Mouse (Mus musculus): Measurements from ENCODE around the gene Rufy4. TPM values are rescaled to one million over a fixed set of nuclear protein-coding genes. Genes with fewer than 3 reads are reported as not detected.

Gene Rufy4
- polyA plus RNA-seq, 1 experiment, result not detected

- peak; percentile 49 for TF ChIP-seq USF1 (IDR thresholded peaks at IDR 0.05; ENCODE audit: low read depth)
- no peak for TF ChIP-seq TCF3 (IDR thresholded peaks at IDR 0.05; ENCODE audit: insufficient read length, low read depth)
- no peak for TF ChIP-seq REST (IDR thresholded peaks at IDR 0.05; ENCODE audit: insufficient read depth, insufficient read length)
- TF ChIP-seq MYOD1 (IDR thresholded peaks at IDR 0.05; ENCODE audit: control insufficient read depth in 1 of 3, insufficient read length in 2 of 3, low read depth in 2 of 3), result no peak
- no peak for TF ChIP-seq MAX (IDR thresholded peaks at IDR 0.05; ENCODE audit: low read depth)
- Histone ChIP-seq H3ac (ENCODE audit: control insufficient read depth, insufficient read length) (no peak overlapping the region), H3K4me2 (ENCODE audit: low read depth) (no peak overlapping the region), H3K27me3 (ENCODE audit: control insufficient read depth, insufficient read depth, insufficient read length) (peaks cover 8% of the 10 kb centered on the region), H3K36me3 (ENCODE audit: control insufficient read depth, insufficient read depth) (no peaks in the 10 kb centered on the region), H3K4me3 (no peak overlapping the region), H3K79me2 (ENCODE audit: control insufficient read depth, insufficient read depth) (no peaks in the 10 kb centered on the region)
These were observed 3.3 kb upstream of the Rufy4 start for GRCm38 (mm10) chr1:74121821-74122576.

- Histone ChIP-seq H3K4me3 (no peak overlapping the region), H3K79me2 (ENCODE audit: control insufficient read depth, insufficient read depth) (no peaks in the 10 kb centered on the region), H3K4me2 (ENCODE audit: low read depth) (no peak overlapping the region), H3K36me3 (ENCODE audit: control insufficient read depth, insufficient read depth) (no peaks in the 10 kb centered on the region), H3ac (ENCODE audit: control insufficient read depth, insufficient read length) (no peak overlapping the region), H3K27me3 (ENCODE audit: control insufficient read depth, insufficient read depth, insufficient read length) (peaks cover 8% of the 10 kb centered on the region)
- no peak for TF ChIP-seq MYOG (IDR thresholded peaks at IDR 0.05; ENCODE audit: control insufficient read depth in 1 of 3, insufficient read depth in 1 of 3, insufficient read length in 2 of 3, low read depth in 2 of 3)
- no peak for TF ChIP-seq TCF12 (IDR thresholded peaks at IDR 0.05; ENCODE audit: insufficient read depth, poor library complexity, severe bottlenecking)
- TF ChIP-seq MYOD1 (IDR thresholded peaks at IDR 0.05; ENCODE audit: control insufficient read depth in 1 of 3, insufficient read length in 2 of 3, low read depth in 2 of 3), result no peak
- TF ChIP-seq TCF3 (IDR thresholded peaks at IDR 0.05; ENCODE audit: insufficient read length, low read depth), result no peak
- TF ChIP-seq USF1 (IDR thresholded peaks at IDR 0.05; ENCODE audit: low read depth), result no peak
- no peak for TF ChIP-seq REST (IDR thresholded peaks at IDR 0.05; ENCODE audit: insufficient read depth, insufficient read length)
- no peak for TF ChIP-seq E2F4 (IDR thresholded peaks at IDR 0.05; ENCODE audit: insufficient read depth)
- TF ChIP-seq POLR2AphosphoS2 (IDR thresholded peaks at IDR 0.05; ENCODE audit: insufficient read length, low read depth), result no peak
- no peak for TF ChIP-seq SRF (IDR thresholded peaks at IDR 0.05; ENCODE audit: control insufficient read depth, insufficient read length, low read depth)
- no peak for TF ChIP-seq CEBPB (IDR thresholded peaks at IDR 0.05; ENCODE audit: insufficient read depth, poor library complexity, severe bottlenecking)
- no peak for TF ChIP-seq MAX (IDR thresholded peaks at IDR 0.05; ENCODE audit: low read depth)
These were observed 2.1 kb upstream of the Rufy4 start for GRCm38 (mm10) chr1:74123215-74123614.

GRCm38 (mm10) chr1:74124021-74124981, 1.0 kb upstream of the Rufy4 start, which contains the start of gene Tns1:
Gene Tns1, minus strand, starts transcription at chr1:74124449.
- Histone ChIP-seq H3K4me3 (no peak within 1 kb of the TSS), H3K79me2 (ENCODE audit: control insufficient read depth, insufficient read depth) (no peaks in the 10 kb centered on the region)
- peak in 1 of 3 experiments; percentile 9 for TF ChIP-seq MYOD1 (IDR thresholded peaks at IDR 0.05; ENCODE audit: control insufficient read depth in 1 of 3, insufficient read length in 2 of 3, low read depth in 2 of 3)
- no peak for TF ChIP-seq TCF12 (IDR thresholded peaks at IDR 0.05; ENCODE audit: insufficient read depth, poor library complexity, severe bottlenecking)

GRCm38 (mm10) chr1:74130883-74131659, 5.7 kb downstream of the Rufy4 start:
- Histone ChIP-seq H3K36me3 (ENCODE audit: control insufficient read depth, insufficient read depth) (no peaks in the 10 kb centered on the region), H3K27me3 (ENCODE audit: control insufficient read depth, insufficient read depth, insufficient read length) (no peaks in the 10 kb centered on the region), H3K4me3 (no peak overlapping the region), H3K79me2 (ENCODE audit: control insufficient read depth, insufficient read depth) (no peaks in the 10 kb centered on the region), H3ac (ENCODE audit: control insufficient read depth, insufficient read length) (no peak overlapping the region), H3K4me2 (ENCODE audit: low read depth) (no peak overlapping the region)
- TF ChIP-seq CEBPB (IDR thresholded peaks at IDR 0.05; ENCODE audit: insufficient read depth, poor library complexity, severe bottlenecking), result no peak
- no peak for TF ChIP-seq TCF12 (IDR thresholded peaks at IDR 0.05; ENCODE audit: insufficient read depth, poor library complexity, severe bottlenecking)
- TF ChIP-seq POLR2A (IDR thresholded peaks at IDR 0.05; ENCODE audit: insufficient read length, low read depth), result no peak
- no peak for TF ChIP-seq REST (IDR thresholded peaks at IDR 0.05; ENCODE audit: insufficient read depth, insufficient read length)
- TF ChIP-seq E2F4 (IDR thresholded peaks at IDR 0.05; ENCODE audit: insufficient read depth), result no peak
- no peak for TF ChIP-seq MYOD1 (IDR thresholded peaks at IDR 0.05; ENCODE audit: control insufficient read depth in 1 of 3, insufficient read length in 2 of 3, low read depth in 2 of 3)
- TF ChIP-seq USF1 (IDR thresholded peaks at IDR 0.05; ENCODE audit: low read depth), result no peak
- TF ChIP-seq MAX (IDR thresholded peaks at IDR 0.05; ENCODE audit: low read depth), result no peak
- no peak for TF ChIP-seq TCF3 (IDR thresholded peaks at IDR 0.05; ENCODE audit: insufficient read length, low read depth)
- TF ChIP-seq POLR2AphosphoS2 (IDR thresholded peaks at IDR 0.05; ENCODE audit: insufficient read length, low read depth), result no peak
- no peak for TF ChIP-seq MYOG (IDR thresholded peaks at IDR 0.05; ENCODE audit: control insufficient read depth in 1 of 3, insufficient read depth in 1 of 3, insufficient read length in 2 of 3, low read depth in 2 of 3)
- TF ChIP-seq SRF (IDR thresholded peaks at IDR 0.05; ENCODE audit: control insufficient read depth, insufficient read length, low read depth), result no peak

More at GRCm38 (mm10) chr1:74124021-74124981, 1.0 kb upstream of the Rufy4 start, which contains the start of gene Tns1:
- peak within 1 kb of the TSS; percentile 96 for H3K4me2 ChIP-seq (ENCODE audit: low read depth)
- H3K27me3 ChIP-seq (ENCODE audit: control insufficient read depth, insufficient read depth, insufficient read length), result peaks cover 8% of the 10 kb centered on the region
- no peak within 1 kb of the TSS for H3ac ChIP-seq (ENCODE audit: control insufficient read depth, insufficient read length)
- H3K36me3 ChIP-seq (ENCODE audit: control insufficient read depth, insufficient read depth), result no peaks in the 10 kb centered on the region
